Mouse (Mus musculus) stomach, postnatal 0 days (tissue): ENCODE results near the gene Dbn1. TPM values are rescaled to one million over a fixed set of nuclear protein-coding genes. Genes with fewer than 3 reads are reported as not detected.

Source experiments
- ATAC-seq: fragments of 200-750 bp; cut with Nextera tagmentation; 2 replicates; pipeline ENCODE4 v1.8.0; 2017; ENCODE audit not compliant: low FRiP score, low TSS enrichment
- DNase-seq: peaks from one replicate; pipeline ENCODE4 v3.0.0-alpha.2; 2016; ENCODE audit warnings: low spot score
- H3K27ac ChIP-seq: fragments of 300-500 bp; sonication (generic); replicated peaks from 2 replicates; pipeline ENCODE4 v1.5.1; 2014; ENCODE audit warnings: mild to moderate bottlenecking, control low read depth
- H3K27me3 ChIP-seq: fragments of 300-500 bp; sonication (generic); 2 replicates; pipeline ENCODE4 v1.6.1; 2014; ENCODE audit warnings: low read length; ENCODE audit not compliant: control insufficient read depth, insufficient read depth
- H3K36me3 ChIP-seq: fragments of 300-500 bp; sonication (generic); 2 replicates; pipeline ENCODE4 v1.6.1; 2014; ENCODE audit warnings: low read length, mixed read lengths; ENCODE audit not compliant: control insufficient read depth, insufficient read depth
- H3K4me1 ChIP-seq: fragments of 300-500 bp; sonication (generic); replicated peaks from 2 replicates; pipeline ENCODE4 v1.6.1; 2014; ENCODE audit warnings: antibody characterized with exemption; ENCODE audit not compliant: control insufficient read depth, insufficient read depth
- H3K4me2 ChIP-seq: fragments of 300-500 bp; sonication (generic); replicated peaks from 2 replicates; pipeline ENCODE4 v1.6.1; 2014; ENCODE audit warnings: low read depth, mild to moderate bottlenecking, control low read depth, moderate library complexity
- H3K4me3 ChIP-seq: fragments of 300-500 bp; sonication (generic); 2 replicates; pipeline ENCODE4 v1.5.1; 2014; ENCODE audit warnings: low read depth, low read length, control low read depth
- H3K9ac ChIP-seq: fragments of 300-500 bp; sonication (generic); 2 replicates; pipeline ENCODE4 v1.6.1; 2014; ENCODE audit warnings: mild to moderate bottlenecking, low read length, control low read depth, mixed read lengths
- H3K9me3 ChIP-seq: fragments of 300-500 bp; sonication (generic); 2 replicates; pipeline ENCODE4 v1.6.1; 2016; ENCODE audit warnings: low read length; ENCODE audit not compliant: control insufficient read depth
- CTCF ChIP-seq: IDR thresholded peaks from 2 replicates; pipeline ENCODE4 v1.5.1; 2016; ENCODE audit warnings: antibody characterized with exemption, low read depth, mild to moderate bottlenecking, moderate library complexity
- EP300 ChIP-seq: optimal IDR thresholded peaks from 2 replicates; pipeline ENCODE3; 2016; ENCODE audit warnings: antibody characterized with exemption
- WGBS: fragments of 180-500 bp; shearing (Covaris S2); extraction: QIAGEN DNeasy Blood & Tissue Kit; methylation state at CpG from one replicate; pipeline ENCODE4 v1.1.7; 2014; 5-methylcytosine and 5-hydroxymethylcytosine counted together
- polyA plus RNA-seq: library from polyadenylated mRNA; unstranded; fragments of >200 nt; fragmentation: Nextera tagmentation; extraction: Ambion mirVana; gene quantifications from 2 replicates; pipeline ENCODE4 v1.2.1, GENCODE M21; 2015

Gene Dbn1
- polyA plus RNA-seq, 1 experiment from 2014 or later, result 39.3 TPM

DNA sequence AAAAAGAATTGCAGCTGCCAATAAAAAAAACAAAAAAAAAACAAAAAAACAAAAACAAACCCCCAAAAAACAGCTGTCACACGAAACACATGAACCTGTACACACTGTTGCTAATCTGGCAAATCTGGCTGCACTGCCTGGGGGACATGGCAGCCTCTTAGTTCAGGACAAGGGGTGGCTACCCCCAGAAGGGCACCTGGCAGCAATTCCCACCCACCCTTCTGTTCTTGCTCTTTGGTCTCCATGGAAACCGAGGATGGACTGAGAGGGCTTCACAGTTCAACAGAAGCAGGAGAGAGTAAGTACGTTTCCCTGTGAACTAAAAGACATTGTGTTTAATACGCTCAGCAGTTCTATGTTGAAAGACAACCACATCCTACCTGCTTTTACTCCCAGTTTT is 7.8 kb upstream of the Dbn1 start:
- 47% methylated on average over 4 of the region's 4 CpGs for WGBS
- no peaks in the 10 kb centered on the region for H3K4me1 ChIP-seq
- H3K36me3 ChIP-seq, result peaks cover 17% of the 10 kb centered on the region
- TF ChIP-seq EP300 (no peak), CTCF (no peak)
- peaks cover 2% of the 10 kb centered on the region; the same call in 1 of the 2 replicates for H3K27me3 ChIP-seq
- no peak overlapping the region for H3K4me2 ChIP-seq
- peak overlapping the region; percentile 41; the same call in 1 of the 2 replicates for H3K27ac ChIP-seq
- no peaks in the 10 kb centered on the region for H3K9me3 ChIP-seq
- H3K9ac ChIP-seq, result no peak overlapping the region
- DNase-seq (no peak), ATAC-seq (no peak)
- H3K4me3 ChIP-seq, result no peak overlapping the region

- Histone ChIP-seq H3K36me3 (peaks cover 12% of the 10 kb centered on the region), H3K27me3 (peaks cover 2% of the 10 kb centered on the region; the same call in 1 of the 2 replicates), H3K9me3 (no peaks in the 10 kb centered on the region), H3K4me2 (no peak overlapping the region), H3K4me1 (no peaks in the 10 kb centered on the region), H3K4me3 (no peak overlapping the region), H3K9ac (no peak overlapping the region), H3K27ac (no peak overlapping the region)
- whole genome bisulfite sequencing, result 24% methylated on average over 17 of the region's 18 CpGs
- ATAC-seq (peak; percentile 61), DNase-seq (peak; percentile 69)
- TF ChIP-seq CTCF (no peak), EP300 (no peak)
These were observed 7.1 kb upstream of the Dbn1 start for GRCm38 (mm10) chr13:55494883-55495621.

- DNase-seq (no peak), ATAC-seq (peak; percentile 38)
- no peak for TF ChIP-seq EP300
- TF ChIP-seq CTCF, result 0 out of 2 replicates have a peak, but pooled peaks have one; percentile 16
- no peak overlapping the region for H3K4me2 ChIP-seq
- no peaks in the 10 kb centered on the region for H3K4me1 ChIP-seq
- H3K36me3 ChIP-seq, result peaks cover 12% of the 10 kb centered on the region
- peaks cover 2% of the 10 kb centered on the region; the same call in 1 of the 2 replicates for H3K27me3 ChIP-seq
- WGBS, result 25% methylated on average over 2 of the region's 2 CpGs
- H3K9me3 ChIP-seq, result no peaks in the 10 kb centered on the region
- no peak overlapping the region for H3K9ac ChIP-seq
- H3K27ac ChIP-seq, result no peak overlapping the region
- no peak overlapping the region for H3K4me3 ChIP-seq
These were observed 6.3 kb upstream of the Dbn1 start for GRCm38 (mm10) chr13:55494257-55494656.

GRCm38 (mm10) chr13:55486916-55487577 is 864 bp downstream of the Dbn1 start:
- Histone ChIP-seq H3K4me1 (0 out of 2 replicates have a peak, but pooled peaks cover 3% of the 10 kb centered on the region), H3K9ac (peak overlapping the region; percentile 83), H3K27ac (peak overlapping the region; percentile 80), H3K27me3 (peaks cover 2% of the 10 kb centered on the region; the same call in 1 of the 2 replicates), H3K9me3 (no peaks in the 10 kb centered on the region), H3K4me3 (peak overlapping the region; percentile 79), H3K36me3 (no peaks in the 10 kb centered on the region), H3K4me2 (peak overlapping the region; percentile 92)
- TF ChIP-seq CTCF, result no peak
- no peak for TF ChIP-seq EP300
- DNase-seq (peak; percentile 68), ATAC-seq (peak; percentile 64; the same call in 1 of the 2 replicates)
- 2% methylated on average over 29 of the region's 29 CpGs for WGBS

DNA sequence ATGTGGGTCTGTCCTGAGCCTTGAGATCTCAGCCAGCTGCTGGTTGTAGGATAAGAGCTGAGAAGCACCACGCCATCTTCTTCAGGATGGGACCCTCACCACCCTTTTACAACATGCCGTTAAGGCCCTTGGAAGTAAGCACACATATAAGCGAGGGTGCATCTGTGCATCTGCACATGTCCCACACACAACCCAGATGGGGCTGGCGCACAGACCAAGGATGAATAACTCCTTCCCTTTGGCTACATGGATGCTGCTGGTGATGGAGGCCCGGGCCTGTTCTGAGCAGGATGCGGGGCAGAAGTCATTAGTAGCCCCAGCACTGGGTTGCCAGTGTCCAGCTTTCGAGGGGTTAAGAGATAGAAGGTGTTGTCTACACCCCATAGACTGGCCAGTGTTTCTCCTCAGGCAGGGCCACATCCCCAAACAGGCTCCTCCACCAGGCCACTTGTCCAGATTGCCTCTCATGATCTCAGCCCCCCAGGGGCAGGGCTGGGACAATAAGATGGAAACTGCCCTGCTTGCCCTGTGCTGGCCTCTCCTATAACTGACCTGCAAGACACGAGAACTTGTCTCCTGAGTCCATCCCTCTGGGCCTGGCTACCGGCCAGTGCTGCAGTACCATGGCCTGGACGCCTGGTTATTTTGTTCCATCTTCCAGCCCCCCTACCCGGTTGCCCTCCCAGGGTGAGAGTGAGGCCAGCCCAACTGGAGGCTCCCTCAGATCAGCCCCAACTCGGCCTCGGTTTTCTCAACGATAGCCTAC is 1.7 kb downstream of the Dbn1 start:
- ATAC-seq, result no peak
- Histone ChIP-seq H3K9ac (no peak overlapping the region), H3K4me1 (0 out of 2 replicates have a peak, but pooled peaks cover 3% of the 10 kb centered on the region), H3K27ac (no peak overlapping the region), H3K9me3 (no peaks in the 10 kb centered on the region), H3K4me3 (peak overlapping the region; percentile 79), H3K36me3 (no peaks in the 10 kb centered on the region), H3K4me2 (peak overlapping the region; percentile 92), H3K27me3 (no peaks in the 10 kb centered on the region)
- no peak for TF ChIP-seq CTCF
- TF ChIP-seq EP300, result no peak
- WGBS, result 44% methylated on average over 14 of the region's 14 CpGs
- DNase-seq, result no peak
